Mouse (Mus musculus) spleen, adult 2 months (tissue): Measurements from ENCODE around the gene Cfap77. TPM values are rescaled to one million over a fixed set of nuclear protein-coding genes. Genes with fewer than 3 reads are reported as not detected.

Experiments used
- DNase-seq, 2 experiments: peaks; one replicate each; pipeline versions ENCODE4 v3.0.0 to v3.0.0-alpha.2; 2012 to 2021; ENCODE audit warnings: low spot score in 2 of 2, low read depth in 1 of 2
- H3K27ac ChIP-seq: fragments of 200-500 bp; 2 replicates; pipeline ENCODE4 v1.5.1; 2012; ENCODE audit warnings: low read length, inconsistent platforms; ENCODE audit not compliant: insufficient read depth
- H3K27me3 ChIP-seq: fragments of 200-500 bp; 2 replicates; pipeline ENCODE4 v1.6.1; 2012; ENCODE audit warnings: mild to moderate bottlenecking, moderate library complexity, low read length, inconsistent platforms; ENCODE audit not compliant: control insufficient read depth, insufficient read depth
- H3K36me3 ChIP-seq: fragments of 200-500 bp; 2 replicates; pipeline ENCODE4 v1.6.1; 2012; ENCODE audit warnings: mild to moderate bottlenecking, low read length, inconsistent platforms; ENCODE audit not compliant: control insufficient read depth, insufficient read depth
- H3K4me1 ChIP-seq: fragments of 200-500 bp; 2 replicates; pipeline ENCODE4 v1.6.1; 2011; ENCODE audit warnings: inconsistent platforms; ENCODE audit not compliant: control insufficient read depth, insufficient read depth, insufficient read length
- H3K4me3 ChIP-seq: fragments of 200-500 bp; 2 replicates; pipeline ENCODE4 v1.5.1; 2011; ENCODE audit warnings: mild to moderate bottlenecking, inconsistent platforms; ENCODE audit not compliant: insufficient read depth, insufficient read length; ENCODE audit errors: extremely low read depth
- CTCF ChIP-seq: fragments of 200-500 bp; IDR thresholded peaks from 2 replicates; pipeline ENCODE4 v1.5.1; 2011; ENCODE audit warnings: mild to moderate bottlenecking, inconsistent platforms; ENCODE audit not compliant: insufficient read depth, insufficient read length, insufficient replicate concordance; ENCODE audit errors: extremely low read depth
- POLR2A ChIP-seq: fragments of 200-500 bp; IDR thresholded peaks from 2 replicates; pipeline ENCODE4 v1.6.1; 2011; ENCODE audit warnings: low read depth, low read length, inconsistent platforms
- WGBS: fragments of 180-500 bp; shearing (Covaris S2); methylation state at CpG from one replicate; pipeline ENCODE4 v1.1.7; 2018; 5-methylcytosine and 5-hydroxymethylcytosine counted together
- polyA plus RNA-seq: library from polyadenylated mRNA; depleted of rRNA; stranded (reverse); fragments of >200 nt; gene quantifications from 2 replicates; pipeline ENCODE4 v1.2.3, GENCODE M21; 2012

Gene Cfap77
- polyA plus RNA-seq, 1 experiment = 0.29 TPM

GRCm38 (mm10) chr2:28961636-28962035 is 93.2 kb downstream of the Cfap77 start:
- DNase-seq = no peak
- TF ChIP-seq CTCF (no peak), POLR2A (no peak)
- WGBS = 83% methylated on average over 5 of the region's 5 CpGs
- Histone ChIP-seq H3K4me1 (no peaks in the 10 kb centered on the region), H3K4me3 (no peak overlapping the region), H3K27me3 (no peaks in the 10 kb centered on the region), H3K27ac (no peak overlapping the region), H3K36me3 (no peaks in the 10 kb centered on the region)

DNA sequence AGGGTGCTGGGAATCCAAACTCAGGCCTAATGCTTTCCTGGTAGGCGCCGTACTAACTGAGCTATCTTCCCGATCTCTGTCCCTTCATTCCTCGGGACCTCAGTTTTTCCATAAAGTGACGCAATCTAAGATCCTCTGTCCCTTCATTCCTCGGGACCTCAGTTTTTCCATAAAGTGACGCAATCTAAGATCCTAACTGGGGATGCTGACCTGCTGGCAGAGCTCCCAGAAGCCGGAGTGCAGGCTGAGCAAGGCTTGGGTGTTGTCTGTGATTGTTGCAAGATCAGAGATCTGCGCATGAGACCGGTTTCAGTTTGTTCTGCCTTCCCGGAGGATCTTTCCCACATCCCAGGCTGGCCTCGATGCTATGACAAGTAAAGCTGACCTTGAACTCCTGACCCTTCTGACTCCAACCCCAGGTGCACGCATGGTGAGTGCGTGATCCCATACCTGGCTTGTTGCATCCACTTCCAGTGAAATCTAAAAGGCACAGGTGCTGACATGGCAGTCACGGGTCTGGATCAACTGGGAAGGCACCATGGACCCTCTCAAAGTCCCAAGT is 93.8 kb downstream of the Cfap77 start:
- no peak for DNase-seq
- Histone ChIP-seq H3K36me3 (no peaks in the 10 kb centered on the region), H3K27me3 (no peaks in the 10 kb centered on the region), H3K4me3 (no peak overlapping the region), H3K4me1 (no peaks in the 10 kb centered on the region), H3K27ac (no peak overlapping the region)
- no peak for TF ChIP-seq CTCF
- TF ChIP-seq POLR2A = no peak
- 89% methylated on average over 15 of the region's 15 CpGs for whole genome bisulfite sequencing

DNA sequence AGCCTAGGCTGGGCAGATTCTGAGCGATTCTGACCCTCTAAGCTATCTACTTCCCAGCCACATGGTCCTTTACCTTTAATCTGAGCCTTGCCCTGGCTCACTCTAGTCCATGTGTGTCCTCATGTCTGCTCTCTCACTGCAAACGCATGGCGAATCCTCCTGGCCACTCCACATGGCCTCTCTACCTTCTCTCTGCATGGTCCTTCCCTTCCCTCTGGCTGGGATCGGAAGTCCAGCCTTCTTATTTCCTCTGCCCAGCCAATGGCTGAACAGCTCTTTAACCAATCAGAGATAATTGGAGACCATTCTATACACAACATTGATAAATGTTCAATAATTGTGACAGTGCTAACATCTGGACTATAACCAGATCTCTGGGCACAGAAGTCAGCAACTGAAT is 98.0 kb downstream of the Cfap77 start:
- no peak for DNase-seq
- Histone ChIP-seq H3K36me3 (no peaks in the 10 kb centered on the region), H3K4me1 (no peaks in the 10 kb centered on the region), H3K27me3 (no peaks in the 10 kb centered on the region), H3K4me3 (no peak overlapping the region), H3K27ac (no peak overlapping the region)
- 92% methylated on average over 4 of the region's 4 CpGs for whole genome bisulfite sequencing
- TF ChIP-seq POLR2A = no peak
- TF ChIP-seq CTCF = no peak

DNA sequence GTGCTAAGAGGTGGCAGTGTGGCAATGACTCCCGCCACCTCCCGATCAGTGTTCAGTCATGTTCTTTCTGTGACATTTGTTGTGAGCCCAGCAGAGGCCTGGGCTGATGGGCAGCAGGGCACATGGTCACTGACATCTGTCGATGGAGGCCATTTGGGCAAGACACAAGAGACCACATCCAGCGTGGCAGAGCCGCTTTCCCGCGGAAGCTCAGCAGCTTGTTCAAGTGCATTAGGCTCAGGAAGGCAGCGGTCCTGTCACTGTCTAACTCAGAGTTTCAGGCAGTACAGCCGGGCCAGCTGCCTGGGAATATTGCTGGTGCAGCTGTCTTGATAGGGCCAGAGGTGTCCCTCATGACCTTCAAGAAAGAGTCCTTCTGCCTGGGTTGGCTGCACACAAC is 100.3 kb downstream of the Cfap77 start:
- 89% methylated on average over 9 of the region's 9 CpGs for WGBS
- DNase-seq = no peak

GRCm38 (mm10) chr2:28952981-28953380 is 101.9 kb downstream of the Cfap77 start:
- DNase-seq = no peak
- no peaks in the 10 kb centered on the region for H3K36me3 ChIP-seq
- no peak overlapping the region for H3K4me3 ChIP-seq
- H3K27ac ChIP-seq = no peak overlapping the region
- TF ChIP-seq CTCF = no peak
- no peak for TF ChIP-seq POLR2A
- H3K27me3 ChIP-seq = no peaks in the 10 kb centered on the region
- no peaks in the 10 kb centered on the region for H3K4me1 ChIP-seq
- WGBS = 82% methylated on average over 8 of the region's 8 CpGs

More for the DNA sequence above, 100.3 kb downstream of the Cfap77 start:
- H3K4me1 ChIP-seq = no peaks in the 10 kb centered on the region
- no peak overlapping the region for H3K27ac ChIP-seq
- no peaks in the 10 kb centered on the region for H3K36me3 ChIP-seq
- H3K4me3 ChIP-seq = no peak overlapping the region
- TF ChIP-seq CTCF (no peak), POLR2A (no peak)
- H3K27me3 ChIP-seq = no peaks in the 10 kb centered on the region

DNA sequence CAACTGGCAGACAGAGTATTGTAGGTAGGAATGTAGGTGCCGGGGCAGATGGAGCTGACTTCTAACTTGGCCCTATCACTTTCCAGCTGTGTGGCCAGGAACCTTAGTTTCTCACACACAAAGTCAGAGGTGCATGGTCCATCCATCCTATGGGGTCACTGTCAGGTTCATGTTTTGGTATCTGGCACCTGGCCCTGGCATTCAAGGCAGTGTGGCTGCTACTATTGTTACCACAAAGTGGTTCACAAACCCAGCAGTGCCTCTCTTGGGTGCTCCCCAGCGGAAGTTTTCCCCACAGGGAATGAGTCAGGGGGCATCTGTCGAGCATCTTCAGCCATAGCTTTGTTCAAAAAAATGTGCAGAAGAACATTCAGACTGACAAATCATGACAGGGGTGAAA is 108.6 kb downstream of the Cfap77 start:
- TF ChIP-seq CTCF (no peak), POLR2A (no peak)
- H3K4me3 ChIP-seq = no peak overlapping the region
- H3K27me3 ChIP-seq = no peaks in the 10 kb centered on the region
- no peak for DNase-seq
- H3K36me3 ChIP-seq = no peaks in the 10 kb centered on the region
- H3K4me1 ChIP-seq = no peaks in the 10 kb centered on the region
- WGBS = 81% methylated on average over 3 of the region's 3 CpGs
- H3K27ac ChIP-seq = no peak overlapping the region

GRCm38 (mm10) chr2:28945388-28945787 is 109.5 kb downstream of the Cfap77 start:
- 72% methylated on average over 6 of the region's 6 CpGs for WGBS
- H3K27ac ChIP-seq = no peak overlapping the region
- DNase-seq = no peak
- H3K27me3 ChIP-seq = no peaks in the 10 kb centered on the region
- H3K4me3 ChIP-seq = no peak overlapping the region
- TF ChIP-seq POLR2A (no peak), CTCF (no peak)
- H3K36me3 ChIP-seq = no peaks in the 10 kb centered on the region
- no peaks in the 10 kb centered on the region for H3K4me1 ChIP-seq
